Mouse (Mus musculus): ENCODE measurements around the gene Ifit3b. TPM values are rescaled to one million over a fixed set of nuclear protein-coding genes. Genes with fewer than 3 reads are reported as not detected.
A peak's percentile ranks its signal among the peaks of the same experiment; 100 is the strongest.
"Not testable (repeated sequence)": the region's sequence is repeated elsewhere in the genome, so short reads cannot be mapped to it uniquely, and the experiment has no call there.

Ifit3b gene
- polyA plus RNA-seq, 1 experiment from 2014 or later: 1.8 TPM

DNA sequence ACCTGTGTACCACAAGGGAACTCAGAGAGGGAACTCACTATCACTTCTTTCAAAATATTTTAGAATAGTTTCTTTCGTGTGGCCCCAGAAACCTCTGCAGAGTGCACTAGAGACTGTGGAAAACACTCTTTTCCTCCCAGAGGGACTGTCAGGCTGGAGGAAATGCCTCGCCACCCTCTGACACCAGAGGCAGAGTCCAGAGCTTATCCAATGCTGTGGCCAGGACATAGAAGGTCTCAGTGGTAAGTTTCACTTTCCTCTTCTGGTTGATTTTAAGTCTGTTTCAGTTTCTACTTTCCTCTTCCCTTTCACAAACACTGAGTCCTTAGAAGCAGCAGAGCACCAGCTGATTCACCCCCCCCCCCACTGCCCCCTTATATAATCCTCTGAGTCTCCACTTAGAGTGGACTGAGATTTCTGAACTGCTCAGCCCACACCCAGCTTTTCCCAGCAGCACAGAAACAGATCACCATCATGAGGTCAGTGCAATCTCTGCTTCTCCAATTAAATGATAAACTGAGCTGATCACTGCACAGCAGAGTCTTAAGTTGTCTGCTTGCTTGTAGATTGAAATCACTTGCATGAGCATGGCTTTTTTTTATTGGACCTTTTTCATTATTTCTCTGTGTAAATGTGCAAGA is 24.5 kb upstream of the Ifit3b start, which contains the start of gene Ifit3:
Gene Ifit3, plus strand, starts transcription at position 406 of the 641 bp plus-strand sequence.
- H3K36me3 ChIP-seq (ENCODE audit: insufficient read depth, low read length); H3K4me2 ChIP-seq (replicated peaks; ENCODE audit: low read depth, low read length); H3K9ac ChIP-seq (replicated peaks; ENCODE audit: low read length); H3K9me3 ChIP-seq (ENCODE audit: low read length); H3K27ac ChIP-seq (ENCODE audit: low read length); H3K27me3 ChIP-seq (ENCODE audit: insufficient read depth, low read length); H3K4me3 ChIP-seq (ENCODE audit: low read length); H3K4me1 ChIP-seq (ENCODE audit: insufficient read depth, low read length): not testable (repeated sequence)
- ATAC-seq (ENCODE audit: low FRiP score, low TSS enrichment): peak; percentile 57; the same call in 1 of the 2 replicates
- 43% methylated on average over 2 of the region's 2 CpGs for WGBS

DNA sequence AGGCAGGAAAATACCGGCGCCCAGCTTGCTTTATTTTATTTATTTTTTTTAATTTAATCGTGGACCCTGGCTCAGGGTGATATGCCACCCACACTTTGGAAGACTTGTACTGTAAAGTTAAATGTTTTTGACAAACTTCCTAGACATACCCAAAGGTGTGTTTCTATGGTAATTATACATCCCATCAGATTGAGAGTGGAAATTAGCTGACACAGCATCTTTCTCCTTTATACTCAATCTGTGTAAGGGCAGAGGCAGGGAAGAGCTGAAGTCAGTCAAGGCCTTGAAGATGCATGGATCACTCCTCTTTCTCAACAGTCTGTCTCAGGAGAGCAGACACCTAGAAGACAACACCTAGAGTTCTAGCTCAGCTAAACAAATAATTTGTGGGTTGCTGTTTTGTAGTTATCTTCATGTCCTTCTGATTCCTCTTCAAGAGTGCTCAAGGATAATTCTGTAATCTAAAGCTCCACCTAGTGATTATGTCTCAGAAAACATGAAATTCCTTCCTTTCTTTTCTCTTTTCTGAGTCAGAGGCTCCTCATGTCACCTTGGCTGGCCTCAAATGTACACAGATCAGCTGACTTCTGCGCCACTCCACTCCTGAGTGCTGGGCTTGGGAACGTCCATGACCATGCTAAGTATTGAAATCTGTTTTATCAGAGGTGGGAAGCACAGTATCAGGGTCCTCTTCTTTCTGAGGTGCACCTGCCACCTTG is 21.9 kb upstream of the Ifit3b start:
- H3K4me2 ChIP-seq (replicated peaks; ENCODE audit: low read depth, low read length); H3K4me1 ChIP-seq (ENCODE audit: insufficient read depth, low read length); ATAC-seq (ENCODE audit: low FRiP score, low TSS enrichment); H3K4me3 ChIP-seq (ENCODE audit: low read length); H3K36me3 ChIP-seq (ENCODE audit: insufficient read depth, low read length); H3K27me3 ChIP-seq (ENCODE audit: insufficient read depth, low read length); H3K9ac ChIP-seq (replicated peaks; ENCODE audit: low read length); H3K27ac ChIP-seq (ENCODE audit: low read length); H3K9me3 ChIP-seq (ENCODE audit: low read length): not testable (repeated sequence)
- 77% methylated on average over 5 of the region's 5 CpGs for WGBS

DNA sequence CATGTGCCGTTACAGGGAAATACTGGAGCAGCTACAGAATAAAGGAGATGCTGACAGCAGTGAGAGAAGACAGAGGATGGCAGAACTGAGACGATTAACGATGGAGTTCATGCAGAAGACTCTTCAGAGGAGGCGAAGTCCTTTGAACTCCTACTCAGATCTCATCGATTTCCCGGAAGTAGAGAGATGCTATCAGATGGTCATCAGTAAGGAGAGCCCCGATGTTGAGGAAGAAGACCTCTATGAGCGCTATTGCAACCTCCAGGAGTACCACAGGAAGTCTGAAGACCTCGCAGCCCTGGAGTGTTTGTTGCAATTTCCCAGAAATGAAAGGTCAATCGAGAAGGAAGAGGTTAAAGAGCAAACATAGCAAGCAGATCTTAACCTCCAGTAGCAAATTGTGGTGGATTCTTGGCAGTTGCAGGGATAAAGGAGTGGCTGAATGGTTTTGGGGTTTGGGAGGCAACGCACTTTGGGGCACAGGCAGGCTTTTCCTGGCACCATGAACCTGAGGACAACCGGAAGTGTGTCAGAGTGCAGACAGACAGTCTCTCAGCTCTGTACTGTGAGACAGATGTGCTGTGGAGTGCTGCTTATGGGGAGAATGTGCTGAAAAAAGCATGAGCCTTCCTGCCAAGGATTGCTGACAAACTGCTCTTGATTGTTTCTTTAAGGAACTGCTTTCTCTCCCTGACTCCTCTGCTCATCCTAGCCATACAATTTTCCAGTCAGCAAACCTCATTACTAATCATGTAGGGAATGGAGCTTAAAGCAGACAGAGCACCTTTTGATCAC is 19.7 kb upstream of the Ifit3b start:
- H3K27me3 ChIP-seq (ENCODE audit: insufficient read depth, low read length); ATAC-seq (ENCODE audit: low FRiP score, low TSS enrichment); H3K4me2 ChIP-seq (replicated peaks; ENCODE audit: low read depth, low read length); H3K9me3 ChIP-seq (ENCODE audit: low read length); H3K27ac ChIP-seq (ENCODE audit: low read length); H3K4me3 ChIP-seq (ENCODE audit: low read length); H3K9ac ChIP-seq (replicated peaks; ENCODE audit: low read length); H3K4me1 ChIP-seq (ENCODE audit: insufficient read depth, low read length); H3K36me3 ChIP-seq (ENCODE audit: insufficient read depth, low read length): not testable (repeated sequence)
- 66% methylated on average over 6 of the region's 12 CpGs for WGBS

DNA sequence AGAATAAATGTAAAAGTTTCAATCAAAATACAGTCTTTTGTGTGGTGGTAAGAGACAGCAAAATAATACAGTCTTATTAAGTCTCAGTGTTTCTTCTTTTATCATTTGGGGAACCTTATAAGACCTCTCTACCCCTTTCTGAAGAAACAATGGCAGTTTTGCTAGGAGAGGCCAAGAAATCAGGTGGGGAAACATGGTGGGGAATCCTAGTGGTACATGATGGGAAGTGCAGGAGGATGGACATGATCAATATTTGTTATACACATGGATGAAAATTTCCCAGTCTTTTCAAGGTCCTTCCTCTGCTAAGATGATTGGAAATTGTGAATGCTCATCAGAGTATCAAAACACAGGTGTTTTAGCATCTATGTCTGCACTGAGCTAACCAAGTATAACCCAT is 18.8 kb upstream of the Ifit3b start:
- Histone ChIP-seq H3K4me3 (ENCODE audit: low read length) (no peak overlapping the region), H3K36me3 (ENCODE audit: insufficient read depth, low read length) (no peaks in the 10 kb centered on the region), H3K9me3 (ENCODE audit: low read length) (no peaks in the 10 kb centered on the region), H3K27me3 (ENCODE audit: insufficient read depth, low read length) (no peaks in the 10 kb centered on the region), H3K9ac (replicated peaks; ENCODE audit: low read length) (no peak overlapping the region), H3K27ac (ENCODE audit: low read length) (no peak overlapping the region), H3K4me2 (replicated peaks; ENCODE audit: low read depth, low read length) (no peak overlapping the region), H3K4me1 (ENCODE audit: insufficient read depth, low read length) (no peaks in the 10 kb centered on the region)
- no peak for ATAC-seq (ENCODE audit: low FRiP score, low TSS enrichment)

DNA sequence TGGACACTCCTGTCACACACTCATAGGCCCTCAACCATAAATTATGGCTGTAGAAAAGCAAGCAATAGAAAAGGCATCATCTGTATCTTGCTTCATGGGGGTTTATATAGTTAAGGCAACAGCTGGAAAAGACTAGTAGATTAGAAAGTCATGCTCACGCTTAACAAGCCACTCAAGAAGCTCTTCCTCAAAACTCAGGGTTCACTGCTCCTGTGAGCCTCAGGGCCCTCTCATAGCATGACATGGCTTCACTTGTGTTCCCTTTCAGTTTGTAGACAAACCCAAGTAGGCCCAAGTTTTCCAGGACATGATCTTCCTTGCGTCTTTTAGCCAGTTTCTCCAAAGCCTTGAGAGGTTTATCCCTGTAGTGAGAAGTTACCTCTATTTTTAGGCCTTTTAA is 14.3 kb upstream of the Ifit3b start:
- Histone ChIP-seq H3K4me3 (ENCODE audit: low read length) (no peak overlapping the region), H3K4me1 (ENCODE audit: insufficient read depth, low read length) (no peaks in the 10 kb centered on the region), H3K9me3 (ENCODE audit: low read length) (no peaks in the 10 kb centered on the region), H3K27ac (ENCODE audit: low read length) (no peak overlapping the region), H3K4me2 (replicated peaks; ENCODE audit: low read depth, low read length) (no peak overlapping the region), H3K36me3 (ENCODE audit: insufficient read depth, low read length) (no peaks in the 10 kb centered on the region), H3K27me3 (ENCODE audit: insufficient read depth, low read length) (no peaks in the 10 kb centered on the region), H3K9ac (replicated peaks; ENCODE audit: low read length) (no peak overlapping the region)
- ATAC-seq (ENCODE audit: low FRiP score, low TSS enrichment): no peak
- WGBS: 87% methylated on average over 2 of the region's 2 CpGs

DNA sequence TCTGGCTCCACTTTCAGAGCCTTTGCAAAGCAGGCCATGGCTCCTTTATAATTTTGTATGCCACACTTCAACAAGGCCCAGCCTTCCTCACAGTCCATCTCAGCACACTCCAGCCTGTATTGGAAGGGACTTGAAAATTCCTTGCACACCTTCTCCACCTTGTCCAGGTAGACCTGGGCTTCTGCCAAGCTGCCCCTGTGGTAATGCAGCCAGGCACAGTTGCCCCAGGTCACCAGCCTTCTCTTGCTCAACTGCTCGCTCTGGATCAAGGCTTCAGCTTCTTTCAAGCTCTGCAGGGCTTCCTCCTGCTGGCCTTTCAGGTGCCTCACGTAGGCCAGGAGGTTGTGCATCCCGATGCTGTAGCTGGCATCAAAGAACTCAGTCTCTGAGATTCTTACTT is 13.2 kb upstream of the Ifit3b start:
- not testable (repeated sequence) for H3K27me3 ChIP-seq (ENCODE audit: insufficient read depth, low read length); H3K4me1 ChIP-seq (ENCODE audit: insufficient read depth, low read length); H3K4me3 ChIP-seq (ENCODE audit: low read length); H3K27ac ChIP-seq (ENCODE audit: low read length); ATAC-seq (ENCODE audit: low FRiP score, low TSS enrichment); H3K4me2 ChIP-seq (replicated peaks; ENCODE audit: low read depth, low read length); H3K36me3 ChIP-seq (ENCODE audit: insufficient read depth, low read length); H3K9me3 ChIP-seq (ENCODE audit: low read length); H3K9ac ChIP-seq (replicated peaks; ENCODE audit: low read length)
- 81% methylated on average over 3 of the region's 3 CpGs for WGBS

DNA sequence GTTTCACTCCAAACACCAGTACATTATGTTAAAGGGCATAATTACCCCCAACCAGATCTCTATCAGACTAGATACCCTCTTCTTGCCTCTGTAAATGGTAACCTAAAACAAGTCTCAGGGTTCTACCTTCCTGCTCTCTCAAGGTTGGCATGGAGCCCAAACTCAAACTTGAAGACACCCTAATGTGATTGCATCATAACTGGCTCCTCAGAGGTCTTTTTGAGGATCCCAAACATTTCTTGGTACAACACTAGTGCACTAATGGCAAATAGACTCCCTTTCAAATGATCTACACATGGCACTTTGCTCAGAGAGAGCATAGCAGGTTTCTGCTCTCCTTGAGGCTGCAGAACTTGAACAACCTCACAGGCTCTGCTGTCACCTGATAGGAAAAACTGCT is 11.0 kb upstream of the Ifit3b start:
- Histone ChIP-seq H3K4me3 (ENCODE audit: low read length) (no peak overlapping the region), H3K9ac (replicated peaks; ENCODE audit: low read length) (no peak overlapping the region), H3K27ac (ENCODE audit: low read length) (no peak overlapping the region), H3K4me2 (replicated peaks; ENCODE audit: low read depth, low read length) (no peak overlapping the region), H3K4me1 (ENCODE audit: insufficient read depth, low read length) (no peaks in the 10 kb centered on the region), H3K9me3 (ENCODE audit: low read length) (no peaks in the 10 kb centered on the region), H3K27me3 (ENCODE audit: insufficient read depth, low read length) (no peaks in the 10 kb centered on the region), H3K36me3 (ENCODE audit: insufficient read depth, low read length) (no peaks in the 10 kb centered on the region)
- peak; percentile 6; the same call in 1 of the 2 replicates for ATAC-seq (ENCODE audit: low FRiP score, low TSS enrichment)

DNA sequence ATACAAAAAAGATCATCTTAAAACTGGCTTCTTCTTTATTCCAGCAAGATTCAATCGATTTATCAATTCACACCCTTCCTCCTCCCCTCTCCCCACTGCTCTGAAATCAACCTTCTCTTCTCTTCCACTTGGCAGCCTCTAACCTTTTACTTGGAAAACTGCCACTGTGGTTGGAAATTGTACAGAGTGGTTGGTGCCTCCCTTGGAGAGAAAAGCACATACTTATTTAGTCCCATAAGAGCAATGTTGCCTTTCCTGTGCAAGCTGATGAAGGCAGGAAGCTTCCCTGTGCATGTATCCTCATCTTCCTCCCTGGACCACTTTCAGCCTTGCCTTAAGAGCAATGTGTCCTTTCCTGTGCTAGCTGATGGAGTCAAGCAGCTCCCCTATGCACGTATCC is 9.4 kb upstream of the Ifit3b start:
- no peak overlapping the region for H3K4me2 ChIP-seq (replicated peaks; ENCODE audit: low read depth, low read length)
- H3K27me3 ChIP-seq (ENCODE audit: insufficient read depth, low read length): no peaks in the 10 kb centered on the region
- no peak overlapping the region for H3K27ac ChIP-seq (ENCODE audit: low read length)
- no peak for ATAC-seq (ENCODE audit: low FRiP score, low TSS enrichment)
- H3K4me1 ChIP-seq (ENCODE audit: insufficient read depth, low read length): no peaks in the 10 kb centered on the region
- no peaks in the 10 kb centered on the region for H3K36me3 ChIP-seq (ENCODE audit: insufficient read depth, low read length)
- WGBS: 79% methylated on average over 2 of the region's 2 CpGs
- no peak overlapping the region for H3K9ac ChIP-seq (replicated peaks; ENCODE audit: low read length)
- H3K4me3 ChIP-seq (ENCODE audit: low read length): no peak overlapping the region
- no peaks in the 10 kb centered on the region for H3K9me3 ChIP-seq (ENCODE audit: low read length)

DNA sequence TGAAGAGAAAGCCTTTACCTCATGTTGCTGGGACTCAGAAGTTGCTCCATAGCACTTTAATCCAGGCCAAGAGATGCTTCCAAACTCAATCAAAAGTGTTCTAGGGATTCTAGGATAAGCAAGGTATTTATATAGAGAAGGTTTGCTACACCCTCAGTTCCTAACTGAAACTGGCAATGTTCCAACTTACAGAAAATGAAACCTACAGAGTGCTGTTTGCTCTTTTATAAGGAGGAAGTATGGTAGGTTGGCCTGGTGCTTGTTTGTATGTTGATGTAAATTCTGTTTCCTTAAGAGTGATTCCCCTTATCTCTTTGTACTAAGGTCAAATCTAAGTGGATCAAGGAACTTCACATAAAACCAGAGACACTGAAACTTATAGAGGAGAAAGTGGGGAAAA is 8.5 kb upstream of the Ifit3b start:
- H3K4me3 ChIP-seq (ENCODE audit: low read length); H3K4me1 ChIP-seq (ENCODE audit: insufficient read depth, low read length); ATAC-seq (ENCODE audit: low FRiP score, low TSS enrichment); H3K27me3 ChIP-seq (ENCODE audit: insufficient read depth, low read length); H3K27ac ChIP-seq (ENCODE audit: low read length); H3K9ac ChIP-seq (replicated peaks; ENCODE audit: low read length); H3K4me2 ChIP-seq (replicated peaks; ENCODE audit: low read depth, low read length); H3K9me3 ChIP-seq (ENCODE audit: low read length); H3K36me3 ChIP-seq (ENCODE audit: insufficient read depth, low read length): not testable (repeated sequence)

DNA sequence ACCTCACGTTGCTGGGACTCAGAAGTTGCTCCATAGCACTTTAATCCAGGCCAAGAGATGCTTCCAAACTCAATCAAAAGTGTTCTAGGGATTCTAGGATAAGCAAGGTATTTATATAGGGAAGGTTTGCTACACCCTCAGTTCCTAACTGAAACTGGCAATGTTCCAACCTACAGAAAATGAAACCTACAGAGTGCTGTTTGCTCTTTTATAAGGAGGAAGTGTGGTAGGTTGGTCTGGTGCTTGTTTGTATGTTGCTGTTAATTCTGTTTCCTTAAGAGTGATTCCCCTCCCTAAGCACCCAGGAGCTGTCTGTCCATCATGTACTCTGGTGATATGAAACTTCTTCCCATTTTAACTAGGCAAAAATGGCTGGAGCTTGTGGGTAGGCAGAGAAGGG is 5.9 kb upstream of the Ifit3b start, which contains the start of gene Ifit1bl1:
Gene Ifit1bl1, minus strand, starts transcription at position 69 of the 400 bp plus-strand sequence.
- H3K9me3 ChIP-seq (ENCODE audit: low read length); H3K4me3 ChIP-seq (ENCODE audit: low read length); H3K27ac ChIP-seq (ENCODE audit: low read length); ATAC-seq (ENCODE audit: low FRiP score, low TSS enrichment); H3K9ac ChIP-seq (replicated peaks; ENCODE audit: low read length); H3K27me3 ChIP-seq (ENCODE audit: insufficient read depth, low read length); H3K4me1 ChIP-seq (ENCODE audit: insufficient read depth, low read length); H3K4me2 ChIP-seq (replicated peaks; ENCODE audit: low read depth, low read length); H3K36me3 ChIP-seq (ENCODE audit: insufficient read depth, low read length): not testable (repeated sequence)
- WGBS: 48% methylated on average over 1 of the region's 1 CpGs
